Mouse (Mus musculus) heart, adult 2 months (tissue): ENCODE measurements around the gene Nox4. TPM values are rescaled to one million over a fixed set of nuclear protein-coding genes. Genes with fewer than 3 reads are reported as not detected.

Source experiments
- DNase-seq, 2 experiments: peaks; one replicate each; pipeline ENCODE4 v3.0.0; 2021
- H3K27ac ChIP-seq: fragments of 200-600 bp; 2 replicates; pipeline ENCODE4 v1.8.1; 2022
- H3K27me3 ChIP-seq: fragments of 200-500 bp; 2 replicates; pipeline ENCODE4 v1.6.1; 2012; ENCODE audit warnings: mild to moderate bottlenecking, low read length, inconsistent platforms, mixed read lengths; ENCODE audit not compliant: control insufficient read depth, insufficient read depth
- H3K36me3 ChIP-seq: fragments of 200-500 bp; 2 replicates; pipeline ENCODE4 v1.6.1; 2012; ENCODE audit warnings: low read length, inconsistent platforms; ENCODE audit not compliant: control insufficient read depth, insufficient read depth
- H3K4me1 ChIP-seq: fragments of 200-500 bp; 2 replicates; pipeline ENCODE4 v1.6.1; 2011; ENCODE audit warnings: low read length; ENCODE audit not compliant: control insufficient read depth, insufficient read depth
- H3K4me3 ChIP-seq: fragments of 200-600 bp; 2 replicates; pipeline ENCODE4 v1.8.1; 2022
- H3K79me2 ChIP-seq: fragments of 200-500 bp; replicated peaks from 2 replicates; pipeline ENCODE4 v1.6.1; 2012; ENCODE audit warnings: mild to moderate bottlenecking, inconsistent platforms, low read length, moderate library complexity, mixed read lengths; ENCODE audit not compliant: control insufficient read depth, insufficient read depth
- H3K9ac ChIP-seq: fragments of 200-500 bp; 2 replicates; pipeline ENCODE4 v1.6.1; 2012; ENCODE audit warnings: low read depth, mild to moderate bottlenecking, control low read depth, inconsistent platforms, low read length, mixed read lengths
- CTCF ChIP-seq: fragments of 200-600 bp; IDR thresholded peaks from 2 replicates; pipeline ENCODE4 v1.8.1; 2022; ENCODE audit warnings: antibody characterized with exemption, mild to moderate bottlenecking, moderate library complexity
- EP300 ChIP-seq: fragments of 200-500 bp; IDR thresholded peaks from 2 replicates; pipeline ENCODE4 v1.6.1; 2011; ENCODE audit warnings: low read depth, low read length, control low read depth; ENCODE audit not compliant: insufficient read depth
- POLR2A ChIP-seq: fragments of 200-500 bp; IDR thresholded peaks from 2 replicates; pipeline ENCODE4 v1.6.1; 2011; ENCODE audit warnings: mild to moderate bottlenecking, low read depth, low read length, control low read depth; ENCODE audit not compliant: insufficient read depth
- WGBS: fragments of 180-500 bp; shearing (Covaris S2); methylation state at CpG from one replicate; pipeline ENCODE4 v1.1.7; 2018; 5-methylcytosine and 5-hydroxymethylcytosine counted together
- intact Hi-C: fragments of 180-260 bp; cut with DNase I; formaldehyde crosslinking; loops from one replicate; pipeline ENCODE4 v1.15.1; 2025
- long read RNA-seq: library from polyadenylated mRNA; stranded (forward); transcript quantifications from one replicate; pipeline ENCODE4 v2.0.0, GENCODE M21; 2021
- polyA plus RNA-seq: library from polyadenylated mRNA; depleted of rRNA; stranded (reverse); fragments of >200 nt; gene quantifications from 2 replicates; pipeline ENCODE4 v1.2.3, GENCODE M21; 2012; rRNA removed
- total RNA-seq, 2 experiments: library from RNA; stranded (reverse); gene quantifications; 2 replicates each; pipeline ENCODE4 v1.2.3; 2021

Nox4 gene
- total RNA-seq (1 to 10 TPM; 1.1 TPM), polyA plus RNA-seq (1.2 and 1.8 TPM in 2 replicates)
- long read RNA-seq: 0 reads

- 8% methylated on average over 18 of the region's 18 CpGs for WGBS
Observed at GRCm38 (mm10) chr7:87245856-87246579, at the start of gene Nox4. TSS of gene Nox4 (plus strand) at chr7:87246096.

GRCm38 (mm10) chr7:87204751-87205150, 41.1 kb upstream of the Nox4 start:
- no peak for TF ChIP-seq CTCF
- TF ChIP-seq POLR2A: no peak
- no peak for TF ChIP-seq EP300
- H3K4me1 ChIP-seq: no peaks in the 10 kb centered on the region
- no peak for DNase-seq
- H3K4me3 ChIP-seq: no peak overlapping the region
- no peaks in the 10 kb centered on the region for H3K27me3 ChIP-seq
- no peak overlapping the region for H3K9ac ChIP-seq
- no peak overlapping the region for H3K27ac ChIP-seq
- intact Hi-C loops: no loop called here
- H3K79me2 ChIP-seq: no peaks in the 10 kb centered on the region
- H3K36me3 ChIP-seq: no peaks in the 10 kb centered on the region

More at GRCm38 (mm10) chr7:87245856-87246579, at the start of gene Nox4:
- intact Hi-C loops: no loop called here
- Histone ChIP-seq H3K4me1 (no peaks in the 10 kb centered on the region), H3K79me2 (no peaks in the 10 kb centered on the region), H3K4me3 (peak within 1 kb of the TSS; percentile 43), H3K27ac (no peak within 1 kb of the TSS; the same call in 1 of the 2 replicates), H3K36me3 (no peaks in the 10 kb centered on the region), H3K9ac (peak within 1 kb of the TSS; percentile 81), H3K27me3 (peaks cover 4% of the 10 kb centered on the region; the same call in 1 of the 2 replicates)
- TF ChIP-seq EP300 (no peak), CTCF (no peak), POLR2A (no peak)
- DNase-seq: no peak

GRCm38 (mm10) chr7:87221712-87222111, 24.2 kb upstream of the Nox4 start:
- H3K4me3 ChIP-seq: no peak overlapping the region
- no peak for TF ChIP-seq EP300
- TF ChIP-seq CTCF: no peak
- TF ChIP-seq POLR2A: no peak
- no peak for DNase-seq
- H3K27ac ChIP-seq: no peak overlapping the region
- H3K4me1 ChIP-seq: no peaks in the 10 kb centered on the region
- no peaks in the 10 kb centered on the region for H3K36me3 ChIP-seq
- H3K79me2 ChIP-seq: no peaks in the 10 kb centered on the region
- intact Hi-C loops: no loop called here
- H3K9ac ChIP-seq: no peak overlapping the region
- no peaks in the 10 kb centered on the region for H3K27me3 ChIP-seq

- no peak for DNase-seq
- H3K36me3 ChIP-seq: no peaks in the 10 kb centered on the region
- no peak overlapping the region for H3K9ac ChIP-seq
- no peak overlapping the region for H3K4me3 ChIP-seq
- TF ChIP-seq POLR2A: no peak
- no peak for TF ChIP-seq CTCF
- TF ChIP-seq EP300: no peak
- 71% methylated on average over 2 of the region's 2 CpGs for WGBS
- H3K27ac ChIP-seq: no peak overlapping the region
- H3K79me2 ChIP-seq: no peaks in the 10 kb centered on the region
- intact Hi-C loops: no loop called here
- H3K4me1 ChIP-seq: no peaks in the 10 kb centered on the region
- no peaks in the 10 kb centered on the region for H3K27me3 ChIP-seq
Observed at GRCm38 (mm10) chr7:87222751-87223150, 23.1 kb upstream of the Nox4 start.

GRCm38 (mm10) chr7:87225617-87226016, 20.3 kb upstream of the Nox4 start:
- H3K79me2 ChIP-seq: no peaks in the 10 kb centered on the region
- no peaks in the 10 kb centered on the region for H3K27me3 ChIP-seq
- H3K4me3 ChIP-seq: no peak overlapping the region
- H3K9ac ChIP-seq: no peak overlapping the region
- no peaks in the 10 kb centered on the region for H3K4me1 ChIP-seq
- 17% methylated on average over 2 of the region's 2 CpGs for WGBS
- intact Hi-C loops: no loop called here
- no peak for DNase-seq
- no peaks in the 10 kb centered on the region for H3K36me3 ChIP-seq
- TF ChIP-seq CTCF (no peak), EP300 (no peak), POLR2A (no peak)
- no peak overlapping the region for H3K27ac ChIP-seq

- intact Hi-C loops: no loop called here
- 76% methylated on average over 4 of the region's 4 CpGs for WGBS
Observed at GRCm38 (mm10) chr7:87227051-87227948, 18.6 kb upstream of the Nox4 start.

More at GRCm38 (mm10) chr7:87227051-87227948, 18.6 kb upstream of the Nox4 start:
- Histone ChIP-seq H3K9ac (no peak overlapping the region), H3K27me3 (no peaks in the 10 kb centered on the region), H3K4me1 (no peaks in the 10 kb centered on the region), H3K27ac (no peak overlapping the region), H3K4me3 (no peak overlapping the region), H3K79me2 (no peaks in the 10 kb centered on the region), H3K36me3 (no peaks in the 10 kb centered on the region)
- DNase-seq: no peak
- TF ChIP-seq EP300 (no peak), CTCF (no peak), POLR2A (no peak)
